Mouse (Mus musculus) adrenal gland, postnatal 4 days (tissue): Measurements from ENCODE around the gene Rassf4. TPM values are rescaled to one million over a fixed set of nuclear protein-coding genes. Genes with fewer than 3 reads are reported as not detected.
A peak's percentile ranks its signal among the peaks of the same experiment; 100 is the strongest.

Experiments used
- DNase-seq, 2 experiments: peaks; one replicate each; pipeline ENCODE4 v3.0.0; 2021 to 2022; ENCODE audit warnings: low spot score in 2 of 2, mixed read lengths in 2 of 2
- long read RNA-seq, 2 experiments: library from polyadenylated mRNA; stranded (forward); transcript quantifications; one replicate each; pipeline ENCODE4 v2.0.0; 2021
- total RNA-seq, 2 experiments: library from RNA; stranded (reverse); gene quantifications; 2 replicates each; pipeline ENCODE4 v1.2.3; 2021

Gene Rassf4
- 1 to 10 TPM; 5.7 to 7.7 TPM for total RNA-seq
- long read RNA-seq, experiment 1, result 0 reads
- long read RNA-seq, experiment 2, full-length matches to known transcripts, result 5 of 6 reads
- long read RNA-seq, experiment 2, partial matches to known transcripts, result 0 of 6 reads
- long read RNA-seq, experiment 2, other reads (novel, unspliced or antisense), result 1 of 6 reads

DNA sequence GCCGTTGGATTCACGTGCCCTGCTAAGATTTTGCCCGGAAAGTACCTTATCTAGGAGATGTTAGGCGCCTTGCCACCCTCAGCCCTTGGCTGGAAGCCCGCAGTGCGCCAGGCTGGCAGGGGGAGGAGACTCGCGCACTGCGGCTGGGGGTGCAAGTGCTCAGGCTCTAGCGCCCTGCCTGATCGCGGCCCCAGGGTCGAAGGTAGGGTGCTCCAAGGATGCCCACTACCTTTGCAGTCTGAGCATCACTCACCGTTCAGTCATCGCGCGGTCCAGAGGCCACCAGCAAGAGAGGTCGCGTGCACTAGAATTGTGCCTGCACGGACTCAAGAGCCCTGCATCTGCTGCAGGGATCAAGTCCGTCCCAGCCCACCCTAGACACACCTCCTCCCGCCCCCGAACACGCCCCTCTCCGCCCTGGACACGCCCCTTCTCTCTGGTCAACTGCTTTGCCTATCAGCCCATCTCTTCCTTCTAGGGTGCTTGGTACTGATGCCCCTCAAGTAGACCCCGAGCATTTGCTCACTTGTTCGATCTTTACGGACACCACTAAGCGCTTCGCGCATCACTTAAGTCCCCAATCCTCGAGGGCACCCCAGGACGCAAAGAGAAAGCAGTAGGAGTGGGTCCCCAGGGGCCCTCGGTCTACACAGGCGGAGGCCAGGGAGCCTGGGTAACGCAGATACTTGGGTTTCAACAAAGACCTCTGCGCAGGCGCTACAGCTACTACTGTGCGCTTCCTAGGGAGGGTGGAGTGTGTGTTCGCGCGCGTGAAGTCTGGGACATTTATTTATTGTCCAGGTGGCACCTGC is at the start of gene Rassf4:
TSS of gene Rassf4 (minus strand) at position 482 of the 812 bp plus-strand sequence.
- peak; percentile 55 to 76 for DNase-seq

DNA sequence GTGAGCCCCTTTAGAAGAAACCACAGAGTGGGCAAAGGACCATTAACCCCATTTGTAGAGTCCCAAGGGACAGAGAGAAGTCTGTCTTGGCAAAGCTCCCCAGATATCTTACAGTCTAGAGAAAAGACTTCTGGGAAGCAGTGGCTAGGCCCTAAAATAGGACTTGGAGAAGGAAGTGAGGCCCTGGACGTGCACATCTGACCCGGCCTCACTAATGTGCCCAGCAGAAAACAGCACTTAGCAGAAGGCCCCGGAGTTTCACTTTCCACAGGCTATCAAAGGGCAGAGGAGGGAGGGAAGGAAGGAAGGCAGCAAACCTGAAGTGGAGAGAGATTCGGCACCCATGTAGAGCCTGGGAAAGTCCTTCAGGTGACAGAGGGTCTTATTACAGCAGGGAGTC is 45.2 kb upstream of the Rassf4 start:
- DNase-seq, result no peak

DNA sequence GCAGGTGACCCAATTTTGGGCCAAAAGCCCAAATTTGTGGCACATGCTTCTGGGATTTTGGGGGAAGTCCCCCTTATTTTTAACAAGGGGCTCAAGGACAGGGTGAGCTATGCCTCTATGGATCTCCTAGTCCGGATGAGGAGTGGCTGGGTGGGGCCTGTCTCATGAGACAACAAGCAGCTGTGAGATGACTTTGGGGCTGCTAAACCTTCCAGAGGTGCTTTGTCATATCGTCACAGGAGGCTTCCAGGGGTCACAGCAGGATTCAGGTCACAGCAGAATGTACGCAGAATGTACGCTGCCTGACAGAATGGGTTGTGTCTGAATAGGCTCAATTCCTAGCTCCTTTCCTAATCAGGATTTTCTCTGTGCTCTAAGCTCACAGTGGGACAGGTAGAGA is 44.6 kb upstream of the Rassf4 start:
- no peak for DNase-seq

DNA sequence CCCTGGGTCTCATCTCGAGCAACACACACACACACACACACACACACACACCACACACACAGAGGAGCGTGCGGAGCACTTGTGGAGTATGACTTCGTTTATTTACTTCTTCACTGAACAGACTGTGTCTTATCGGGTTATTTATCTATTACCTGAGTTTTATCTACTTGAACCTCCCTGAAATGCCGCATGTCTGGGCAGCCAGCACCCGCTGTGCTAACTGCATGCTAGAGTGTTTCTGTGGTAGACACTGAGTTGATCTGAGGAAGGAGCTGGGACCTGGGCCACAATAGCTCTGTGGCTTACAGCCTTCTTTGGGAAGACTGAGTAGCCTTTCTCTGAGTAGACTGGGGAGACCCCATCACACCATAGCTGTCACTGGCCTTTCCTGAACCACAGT is 44.1 kb upstream of the Rassf4 start:
- no peak for DNase-seq

DNA sequence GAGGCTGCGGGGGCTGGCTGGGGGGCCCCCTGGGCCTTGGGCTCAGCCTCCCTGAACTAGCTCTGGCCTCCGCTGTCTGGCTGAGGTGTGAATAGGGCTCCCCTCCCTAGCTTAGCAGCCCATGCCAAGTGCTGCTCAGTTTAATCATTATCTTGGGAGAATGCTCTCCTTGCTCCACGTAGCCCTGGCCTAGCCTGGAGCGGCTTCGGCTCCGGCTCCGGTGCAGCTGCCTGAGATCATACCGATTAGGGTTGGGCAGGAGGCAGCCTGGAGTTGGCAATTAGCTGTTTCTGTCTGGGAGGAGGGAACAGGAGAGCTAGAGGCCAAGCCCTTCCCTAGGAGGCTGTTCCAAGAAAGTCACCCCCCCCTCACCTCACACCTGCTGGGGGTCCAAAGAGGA is 42.9 kb upstream of the Rassf4 start, which contains the start of gene Tmem72:
TSS of gene Tmem72 (minus strand) at position 248 of the 400 bp plus-strand sequence.
- no peak for DNase-seq

DNA sequence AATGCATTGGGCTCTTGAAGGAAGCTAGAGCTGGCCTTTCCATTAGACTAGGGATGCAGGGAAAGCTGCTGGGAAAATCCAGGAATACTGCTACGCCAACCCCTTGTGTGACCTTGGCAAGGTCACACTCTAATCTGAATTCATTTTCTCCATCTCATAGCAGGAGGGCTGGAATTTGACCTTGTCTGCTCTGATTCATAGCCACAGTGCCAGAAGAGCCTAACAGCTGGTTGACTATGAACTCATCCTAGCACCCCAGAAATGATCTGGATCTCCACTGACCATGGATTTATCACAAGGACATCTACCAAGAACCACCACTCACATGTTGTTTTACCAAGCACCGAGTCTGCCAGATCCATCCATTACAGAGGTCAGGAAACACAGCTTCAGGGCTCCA is 41.4 kb upstream of the Rassf4 start:
- no peak for DNase-seq

DNA sequence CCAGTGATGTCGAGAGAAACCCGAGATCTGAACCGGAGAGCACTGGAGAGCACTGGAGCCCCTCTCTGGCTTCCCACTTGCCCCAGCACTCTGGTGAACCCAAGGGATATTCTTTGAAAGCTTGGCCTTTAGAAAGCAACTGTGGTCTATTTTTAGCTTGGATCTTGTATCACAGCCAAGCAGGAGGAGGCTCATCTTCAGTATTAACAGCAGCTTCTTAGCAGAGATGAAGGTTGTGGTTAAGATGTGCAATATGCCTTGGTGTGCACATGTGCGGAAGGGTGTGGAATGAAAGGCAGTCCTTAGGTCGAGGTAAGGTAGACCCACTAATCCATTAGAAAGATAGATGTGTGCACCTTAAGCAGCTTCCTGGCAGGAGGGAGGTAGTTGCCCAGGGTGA is 40.8 kb upstream of the Rassf4 start:
- DNase-seq, result no peak

DNA sequence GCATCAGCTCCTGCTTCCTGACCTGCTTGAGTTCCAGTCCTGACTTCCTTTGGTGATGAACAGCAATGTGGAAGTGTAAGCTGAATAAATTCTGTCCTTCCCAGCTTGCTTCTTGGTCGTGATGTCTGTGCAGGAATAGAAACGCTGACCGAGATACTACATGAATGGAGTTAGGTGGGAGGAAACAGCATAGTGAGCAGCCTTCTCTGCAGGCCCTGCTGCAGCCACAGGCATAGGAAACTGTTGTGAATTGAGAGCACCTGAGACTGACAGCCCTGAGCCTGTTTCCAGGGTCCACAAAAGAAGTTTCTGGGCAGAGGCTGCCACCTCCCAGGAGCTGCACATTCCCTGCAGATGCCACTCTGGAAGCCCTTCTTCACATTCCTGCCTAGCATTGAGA is 40.2 kb upstream of the Rassf4 start:
- DNase-seq, result no peak

DNA sequence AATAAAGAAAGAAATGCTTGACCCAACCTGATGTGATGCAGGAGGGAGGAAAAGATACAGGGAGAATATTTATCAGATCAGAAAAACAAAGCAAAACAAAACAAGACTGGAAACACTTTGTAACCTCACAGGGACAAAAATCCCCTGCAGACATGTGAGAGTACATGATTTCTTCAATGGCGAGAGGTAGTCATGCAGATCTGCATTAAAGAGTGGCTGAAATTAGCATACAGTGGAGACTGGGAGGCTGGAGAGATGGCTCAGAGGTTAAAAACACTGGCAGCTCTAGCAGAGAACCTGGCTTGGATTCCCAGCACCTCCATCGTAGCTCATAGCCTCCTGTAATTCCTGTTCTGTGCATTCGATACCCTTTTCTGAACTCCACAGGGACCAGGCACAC is 38.8 kb upstream of the Rassf4 start:
- no peak for DNase-seq

DNA sequence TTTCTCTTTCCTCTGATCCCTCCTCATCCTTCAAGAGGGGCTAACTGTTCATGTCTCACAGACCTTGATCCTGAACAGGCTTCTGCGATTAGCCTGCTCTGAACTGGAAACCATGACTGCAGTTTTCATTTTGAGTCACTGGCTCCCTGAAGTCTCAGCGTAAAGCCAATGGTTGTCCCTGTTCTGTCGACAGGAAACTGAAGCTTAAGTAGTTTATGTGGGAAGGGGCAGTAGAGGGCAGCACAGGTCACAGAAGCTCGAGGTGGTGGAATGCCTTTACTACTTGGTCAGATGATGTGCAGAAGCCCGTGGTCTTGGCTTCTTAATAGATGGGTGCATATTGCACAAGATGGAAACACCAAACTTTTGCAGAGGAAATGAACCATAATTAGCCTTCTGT is 38.3 kb upstream of the Rassf4 start:
- DNase-seq, result no peak

DNA sequence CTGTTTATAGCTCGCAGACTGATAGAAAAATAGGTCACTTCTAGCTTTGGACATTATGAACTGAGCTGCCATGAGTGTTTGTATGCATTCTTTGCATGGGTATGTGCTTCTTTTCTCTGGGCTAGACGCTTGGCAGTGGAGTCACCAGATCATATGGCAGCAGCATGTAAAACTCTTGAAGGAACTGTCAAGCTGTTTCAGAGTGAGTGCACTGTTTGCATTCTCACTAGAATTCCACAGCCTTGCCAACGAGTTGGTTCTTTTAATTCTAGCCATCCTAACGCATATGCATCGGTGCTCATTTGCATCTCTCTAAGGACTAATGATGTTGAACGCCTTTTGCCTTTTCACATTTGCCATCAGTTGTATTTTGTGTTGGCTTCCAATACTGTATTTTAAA is 30.6 kb upstream of the Rassf4 start:
- no peak for DNase-seq

DNA sequence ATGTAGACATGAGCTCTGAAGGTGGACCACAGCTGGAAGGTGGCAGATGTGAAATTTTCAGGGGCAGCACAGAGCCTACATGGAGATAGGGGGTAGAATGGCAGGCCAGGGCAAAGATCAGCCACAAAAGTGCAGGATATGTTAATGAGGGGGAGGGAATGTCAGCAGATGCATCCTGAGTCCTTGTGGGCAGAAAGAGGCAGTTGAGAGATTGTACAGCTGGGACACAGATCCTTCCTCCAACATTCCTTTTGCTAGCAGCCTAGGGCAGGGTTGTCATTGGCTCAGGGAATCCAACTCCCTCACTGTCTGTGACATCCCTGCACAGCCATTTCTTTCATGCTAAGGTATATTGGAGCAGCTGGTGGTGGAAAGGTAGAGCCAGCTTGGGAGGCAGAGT is 27.1 kb upstream of the Rassf4 start:
- no peak for DNase-seq

DNA sequence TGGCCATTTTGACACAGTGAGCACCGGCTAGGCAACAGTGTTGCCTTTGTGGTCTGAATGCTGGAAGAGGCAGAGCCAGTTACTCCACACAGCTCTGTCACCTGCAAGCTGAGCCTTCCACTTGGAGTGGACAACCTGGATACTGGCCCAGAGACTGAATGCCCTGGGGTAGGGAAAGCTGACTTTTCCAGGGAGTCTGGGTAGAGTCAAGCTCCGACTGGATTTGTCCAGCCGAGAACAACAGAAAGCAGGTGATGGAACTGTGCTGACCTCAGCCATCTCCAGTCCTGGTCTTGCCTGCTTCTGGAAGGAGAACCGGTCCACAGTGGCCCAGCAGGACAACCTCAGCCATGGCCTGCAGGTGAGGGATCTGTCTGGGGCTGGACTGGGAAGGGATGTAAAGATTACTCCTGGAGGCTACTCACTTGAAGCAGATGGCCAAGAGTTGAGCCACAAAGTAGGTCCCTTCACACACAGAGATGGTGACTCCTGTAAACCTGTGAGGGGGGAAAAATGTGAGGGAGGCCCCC is 24.2 kb upstream of the Rassf4 start:
- DNase-seq, result no peak

DNA sequence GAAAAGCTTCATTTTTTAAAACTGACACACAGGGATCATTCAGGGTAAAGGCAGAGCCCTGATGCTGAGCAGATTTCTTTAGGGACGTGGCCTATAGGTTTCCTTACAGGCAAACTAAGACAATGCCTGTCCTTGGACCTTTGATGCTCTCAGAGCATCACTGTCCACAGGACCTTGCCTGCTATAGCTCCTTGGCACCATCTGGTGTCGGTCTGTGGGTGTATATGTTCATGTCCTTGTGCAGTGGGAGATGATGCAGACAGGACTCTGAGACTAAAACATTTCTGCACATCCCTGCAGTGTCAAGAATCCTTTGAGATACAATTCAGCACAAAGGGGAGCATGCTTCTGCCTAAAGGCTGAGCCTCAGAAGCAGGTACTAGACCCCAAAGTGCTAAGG is 23.7 kb upstream of the Rassf4 start:
- DNase-seq, result no peak

DNA sequence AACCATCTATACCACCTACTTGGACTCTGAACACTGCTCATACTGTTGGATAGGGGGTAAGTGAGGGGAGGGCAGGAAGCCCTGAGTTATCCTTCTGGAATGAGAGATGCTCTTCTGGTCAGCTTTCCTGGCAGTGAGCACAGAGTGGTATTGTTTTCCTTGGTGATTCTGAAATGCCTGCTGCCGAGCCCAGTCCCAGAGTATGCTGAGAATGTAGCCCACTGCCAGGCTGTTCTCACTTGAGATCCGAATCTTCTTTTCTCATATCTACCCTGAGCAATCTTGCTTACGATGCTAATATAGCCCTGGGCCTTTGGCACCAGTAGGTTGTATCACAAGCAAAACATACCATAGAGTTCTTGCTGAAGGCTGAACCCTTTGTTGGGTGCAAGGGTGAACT is 20.6 kb upstream of the Rassf4 start:
- no peak for DNase-seq

DNA sequence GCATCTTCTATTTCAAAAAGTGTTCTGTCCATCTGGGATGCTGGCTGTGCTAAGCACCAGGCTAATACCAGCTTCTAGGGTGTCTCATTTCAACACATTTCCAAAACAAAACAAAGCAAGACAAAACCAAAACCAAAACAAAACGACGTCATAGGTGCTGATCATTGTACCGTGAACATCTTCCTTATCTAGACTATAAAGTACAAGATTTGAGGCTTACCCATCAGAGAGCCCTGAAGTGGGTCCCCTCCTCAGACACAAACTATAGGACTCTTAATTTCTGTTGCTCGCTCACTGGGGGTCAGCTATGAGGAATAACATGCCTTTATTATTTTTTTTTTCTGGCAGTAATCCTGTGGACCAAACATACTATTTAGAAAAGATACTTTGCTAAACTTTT is 19.9 kb upstream of the Rassf4 start:
- DNase-seq, result no peak

DNA sequence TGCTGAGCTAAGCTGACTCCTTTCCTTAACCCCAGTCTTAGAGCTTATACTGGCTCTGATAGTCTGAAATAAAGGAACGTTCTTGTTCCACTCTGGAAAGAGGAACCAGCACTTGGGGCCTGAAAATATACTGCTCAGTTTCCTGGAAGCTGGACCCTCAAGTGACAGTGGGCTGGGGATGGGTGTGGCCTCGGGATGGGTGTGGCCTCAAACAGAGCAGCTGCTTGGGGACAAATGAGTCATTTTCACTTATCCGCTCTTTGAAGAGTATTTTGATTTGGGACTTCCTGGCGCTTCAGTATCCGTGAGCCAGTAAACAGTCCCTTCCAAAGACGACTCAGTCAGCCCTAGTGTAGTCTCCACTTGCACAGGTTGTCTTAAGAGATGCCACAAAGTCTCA is 8.6 kb upstream of the Rassf4 start:
- DNase-seq, result no peak

DNA sequence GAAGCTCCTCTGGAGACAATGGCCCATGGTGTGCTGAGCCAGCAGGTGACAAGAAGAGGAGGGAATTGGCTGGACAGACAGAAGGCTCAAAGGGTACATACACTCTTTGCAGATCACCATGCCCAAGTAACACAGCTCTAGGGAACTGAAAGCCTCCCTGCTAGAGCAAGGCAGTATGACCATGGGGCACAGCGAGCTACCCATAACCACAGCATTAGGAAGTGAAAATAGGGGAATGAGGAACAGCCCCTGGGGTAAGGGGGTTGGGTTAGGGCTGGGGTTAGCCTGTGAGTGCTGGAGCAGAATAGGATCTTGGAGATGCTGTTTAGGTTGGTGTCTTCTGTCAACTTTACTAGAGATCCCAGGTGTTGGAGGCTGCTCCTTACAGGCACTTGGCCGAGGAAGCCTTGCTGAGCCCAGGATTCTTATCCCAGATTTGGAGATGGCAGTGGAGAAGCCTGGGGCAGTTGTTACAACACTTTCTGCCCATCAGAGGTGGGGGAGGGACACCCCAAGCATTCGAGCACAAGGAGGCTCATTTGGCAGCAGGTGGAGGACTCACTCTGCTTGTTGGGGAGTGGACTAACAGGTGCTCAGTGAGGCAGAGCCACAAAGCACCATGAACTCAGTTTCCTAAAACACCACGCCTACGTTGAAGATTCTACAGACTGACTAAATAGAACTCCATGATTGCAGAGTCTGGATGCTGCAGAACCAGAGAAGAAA is 6.0 kb upstream of the Rassf4 start:
- no peak for DNase-seq

DNA sequence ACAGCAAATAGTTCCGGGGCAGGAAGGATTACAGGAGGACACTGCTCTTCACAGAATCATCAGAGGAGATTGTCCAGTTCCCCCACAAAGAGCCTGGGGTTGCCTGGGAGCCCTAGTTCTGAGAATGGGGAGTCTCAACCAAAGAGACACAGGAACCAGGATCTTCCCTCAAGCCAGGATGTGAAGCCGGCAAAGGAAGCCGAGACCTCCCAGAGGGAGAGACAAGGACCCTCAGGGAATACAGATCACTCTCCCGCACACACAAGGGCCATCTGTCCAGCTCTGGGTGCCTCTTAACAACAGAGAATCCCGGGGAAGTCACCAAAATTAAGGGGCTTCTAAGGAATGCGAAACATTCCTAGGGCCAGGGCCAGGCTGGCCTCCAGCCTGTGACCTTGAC is 3.6 kb upstream of the Rassf4 start:
- DNase-seq, result no peak

DNA sequence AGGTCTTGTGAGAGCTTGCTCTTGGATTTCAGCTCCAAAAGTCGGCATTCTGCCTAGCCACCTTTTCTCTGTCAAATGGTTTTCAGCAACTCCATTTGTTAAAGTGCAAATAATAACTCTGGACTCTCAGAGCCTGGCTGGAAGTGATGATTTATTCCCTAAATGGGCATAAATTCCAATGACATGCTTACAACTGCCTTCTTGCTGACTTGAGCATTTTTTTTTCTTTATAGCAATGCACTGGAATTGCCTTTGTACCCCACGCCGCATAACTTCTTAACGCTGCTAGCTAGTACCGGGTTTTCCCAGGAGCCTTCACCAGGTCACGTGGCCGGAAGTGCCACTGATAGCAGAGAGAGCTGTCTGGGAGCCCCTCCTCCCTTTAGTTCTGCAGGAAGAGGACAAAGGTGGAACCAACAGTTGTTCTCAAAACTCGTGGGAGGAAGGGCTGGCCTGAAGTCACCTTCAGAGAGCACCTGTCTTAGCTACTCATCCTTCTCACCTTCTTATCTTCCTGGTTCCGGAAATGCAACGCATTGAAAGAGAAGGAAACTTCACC is 2.7 kb upstream of the Rassf4 start:
- DNase-seq, result no peak

DNA sequence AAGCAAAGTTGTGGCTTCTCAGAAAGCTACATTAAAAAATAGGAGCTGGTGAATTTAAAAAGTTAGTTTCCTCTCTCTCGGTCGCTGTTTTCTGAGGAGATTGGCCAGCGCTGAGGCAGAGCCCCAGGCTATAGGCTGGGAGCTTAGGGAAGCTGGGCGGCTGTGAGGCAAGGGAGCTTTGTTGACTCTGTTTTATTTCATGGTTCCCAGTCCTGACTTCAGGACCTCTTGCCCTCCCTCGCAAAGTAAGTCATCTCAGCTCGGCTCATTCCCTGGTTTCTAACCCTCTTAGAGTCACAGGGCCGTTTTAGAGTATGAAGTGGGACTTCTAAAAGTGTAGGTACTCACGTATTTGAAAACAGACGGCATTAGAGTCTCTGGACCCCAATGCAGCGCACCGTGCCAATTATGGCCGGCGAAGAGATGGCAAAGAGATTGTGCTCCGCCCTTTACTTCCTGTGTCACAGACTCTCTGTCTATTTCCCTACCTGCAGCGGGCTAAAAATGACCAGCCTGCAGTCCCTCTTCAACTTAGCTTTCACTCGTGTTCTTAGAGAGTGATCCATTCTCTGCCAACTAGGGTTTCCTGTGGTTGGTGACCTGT is 633 bp upstream of the Rassf4 start:
- no peak for DNase-seq
